Mouse (Mus musculus) gastrocnemius, postnatal 14 days (tissue): ENCODE measurements at regions not wholly inside any gene's neighbourhood (a gene's known extent, or its start where the extent isn't known, plus 50 kb on each side); places are given as distances from the start of the nearest gene placed in this dataset.

Experiments used
- DNase-seq: peaks from one replicate; pipeline ENCODE4 v3.0.0; 2021; ENCODE audit warnings: mixed read lengths
- intact Hi-C: fragments of 180-260 bp; cut with DNase I; formaldehyde crosslinking; loops from one replicate; pipeline ENCODE4 v1.15.1; 2025; ENCODE audit warnings: low total_unique reads

DNA sequence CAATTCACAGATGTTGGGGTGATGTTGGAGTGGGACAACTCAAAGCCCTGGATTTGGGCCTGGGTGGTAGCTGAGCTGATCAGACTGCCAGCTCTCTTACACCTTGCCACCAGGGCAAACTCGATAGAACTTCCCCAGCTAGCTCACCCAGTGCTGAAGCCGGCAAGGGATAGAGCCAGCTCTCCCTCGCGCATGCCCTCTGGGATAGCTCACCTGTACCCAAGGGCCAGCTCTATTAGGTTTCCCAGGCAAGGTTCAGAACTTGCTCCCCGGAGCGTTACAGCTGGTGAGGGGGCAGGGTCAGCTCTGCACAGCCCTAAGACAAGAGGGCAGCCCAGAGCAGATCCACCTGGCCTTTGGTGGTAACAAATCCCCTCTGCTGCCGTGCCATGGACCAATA, 54.1 kb upstream of the 1700012A03Rik start:
- no peak for DNase-seq
- intact Hi-C loops, result no loop called here

DNA sequence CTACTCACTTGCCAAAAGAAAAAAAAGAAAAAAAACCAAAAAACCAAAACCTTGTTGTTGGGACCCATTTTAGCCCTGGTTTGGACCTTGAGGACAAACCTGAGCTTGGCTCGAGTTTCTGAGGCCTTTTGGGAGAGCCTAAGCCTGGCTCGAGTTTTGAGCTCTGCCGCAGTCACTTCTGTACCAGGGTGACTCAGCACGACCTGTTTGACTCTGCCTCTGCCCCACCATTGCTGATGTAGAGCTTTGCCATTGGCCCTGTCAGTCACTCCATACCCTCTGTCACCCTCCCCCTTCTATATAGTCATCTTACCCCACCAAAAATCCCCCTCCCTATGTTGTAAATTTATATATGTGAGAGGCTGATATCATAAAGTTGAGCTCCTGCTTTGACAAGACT, 54.8 kb upstream of the 1700012A03Rik start:
- intact Hi-C loops, result no loop called here
- DNase-seq, result no peak

DNA sequence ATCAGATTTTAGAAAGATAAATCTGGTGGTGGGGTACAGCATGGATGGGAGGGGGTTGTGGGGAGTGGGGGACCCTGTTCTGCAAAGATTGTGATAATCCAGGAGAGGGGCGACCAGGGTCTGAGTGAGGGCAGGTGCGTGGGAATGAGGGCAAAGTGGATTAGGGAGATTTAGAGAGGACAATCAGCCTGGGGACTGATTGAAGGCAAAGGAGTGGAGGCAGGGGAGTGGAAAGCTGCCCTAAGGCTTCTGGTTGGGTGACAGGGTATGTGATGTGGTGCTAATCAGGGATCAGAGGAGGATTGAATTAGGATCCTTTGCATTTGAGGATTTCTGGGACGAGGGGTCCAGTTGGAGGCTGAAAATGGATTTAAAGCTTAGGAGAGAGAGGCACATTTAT, 64.3 kb upstream of the 1700012A03Rik start:
- intact Hi-C loops, result no loop called here
- no peak for DNase-seq

DNA sequence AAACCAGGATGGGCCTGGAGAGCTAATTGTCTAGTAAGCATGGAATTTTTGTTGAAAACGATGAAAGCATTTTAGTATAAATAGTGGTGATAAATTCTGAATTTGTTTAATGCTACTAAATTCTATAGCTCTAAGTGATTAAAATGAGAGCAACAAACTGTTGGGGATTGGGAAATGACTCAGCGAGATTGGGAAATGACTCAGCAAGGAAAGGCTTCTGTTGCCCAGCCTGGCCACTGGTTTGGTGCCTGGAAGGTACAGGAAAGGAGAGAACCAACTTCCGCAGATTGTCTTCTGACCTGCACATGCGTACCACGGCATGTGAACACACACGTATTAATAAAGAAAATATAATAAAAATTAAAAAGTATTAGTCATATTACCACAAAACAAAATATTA, 73.3 kb upstream of the 1700012A03Rik start:
- intact Hi-C loops, result no loop called here
- no peak for DNase-seq

- intact Hi-C loops, result no loop called here
Measured at GRCm38 (mm10) chr6:31948063-31948481, 102.0 kb upstream of the 1700012A03Rik start.

DNA sequence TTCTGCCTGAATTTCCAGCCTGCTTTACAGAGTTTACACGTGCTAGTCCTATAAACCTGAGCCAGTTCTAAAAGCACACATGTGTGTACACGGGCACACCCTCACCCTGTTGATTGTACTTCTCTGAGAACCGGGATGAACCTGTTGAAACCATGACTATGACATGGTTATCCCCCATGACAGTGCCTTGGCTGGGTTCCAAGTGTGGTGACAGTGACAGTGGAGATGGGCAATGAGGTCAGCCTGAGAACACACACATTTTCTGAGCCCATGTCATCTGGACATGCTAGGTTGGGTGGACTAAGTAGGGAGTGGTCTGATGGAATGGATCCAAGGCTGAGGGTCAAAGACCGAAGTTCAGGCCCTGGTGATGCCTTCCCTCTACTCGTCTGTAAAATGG, 103.5 kb upstream of the 1700012A03Rik start:
- intact Hi-C loops, result no loop called here
- no peak for DNase-seq

More at GRCm38 (mm10) chr6:31948063-31948481, 102.0 kb upstream of the 1700012A03Rik start:
- DNase-seq, result no peak

- DNase-seq, result no peak
- intact Hi-C loops, result no loop called here
Measured at GRCm38 (mm10) chr6:31945347-31945746, 104.7 kb upstream of the 1700012A03Rik start.

DNA sequence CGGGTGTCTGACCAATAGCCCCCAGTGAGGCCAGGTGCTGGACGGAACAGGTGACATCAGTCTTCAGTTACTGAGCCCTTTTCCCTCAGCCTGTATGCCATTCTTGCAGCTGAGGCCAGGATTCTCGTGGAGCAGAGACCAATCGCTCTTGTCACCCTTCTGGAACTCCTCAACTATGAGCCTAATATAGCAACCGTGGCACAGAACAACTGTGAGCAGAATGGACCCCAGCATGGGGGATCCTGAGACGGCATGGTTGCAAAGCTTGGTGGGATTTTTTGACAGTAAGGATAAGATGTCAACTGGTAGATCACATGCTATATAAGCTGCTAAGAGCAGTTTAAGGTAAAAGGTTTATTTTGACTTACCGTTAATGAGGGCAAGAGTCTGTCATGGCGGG, 105.5 kb upstream of the 1700012A03Rik start:
- no peak for DNase-seq
- intact Hi-C loops, result no loop called here

DNA sequence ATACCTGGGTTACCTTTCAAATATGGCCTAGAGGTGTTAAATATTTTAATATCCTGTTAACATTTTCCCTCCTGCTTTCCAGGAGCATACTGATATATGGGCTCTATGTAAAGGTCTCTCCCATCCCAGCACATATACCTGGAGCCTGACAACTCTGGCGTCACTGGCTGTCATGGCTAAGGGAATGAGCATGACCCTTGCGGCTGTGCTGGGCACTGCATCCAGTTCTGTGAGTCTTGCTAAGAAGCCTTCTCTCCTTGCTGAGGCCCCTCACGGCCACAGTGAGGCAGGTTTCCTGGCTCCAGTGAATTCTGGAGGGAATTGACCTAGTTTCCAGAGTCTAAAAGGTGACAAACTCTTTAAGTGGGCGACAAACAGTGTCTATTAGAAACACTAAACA, 107.3 kb upstream of the 1700012A03Rik start:
- no peak for DNase-seq
- intact Hi-C loops, result no loop called here

GRCm38 (mm10) chr6:31938216-31938814, 111.7 kb upstream of the 1700012A03Rik start:
- peak; percentile 72 for DNase-seq

DNA sequence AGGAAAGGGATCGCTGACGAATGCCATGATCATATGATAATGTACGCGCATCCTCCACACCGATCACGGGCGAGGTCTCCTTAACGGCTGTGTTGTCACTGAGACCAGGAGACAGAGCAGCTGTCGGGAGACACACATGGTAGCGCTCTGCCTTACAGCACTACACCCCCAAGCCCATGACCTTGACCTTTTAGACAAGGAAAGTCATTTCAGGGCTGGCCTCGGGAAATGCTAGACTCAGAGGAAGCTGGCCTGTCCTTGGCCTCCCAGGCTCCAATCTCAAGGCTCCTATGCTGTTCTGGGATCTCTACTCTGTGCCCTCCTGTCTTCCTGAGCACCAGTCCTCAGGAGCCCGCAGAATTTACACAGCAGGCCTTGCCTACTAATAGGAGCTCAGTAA, 112.9 kb upstream of the 1700012A03Rik start:
- DNase-seq, result no peak
- intact Hi-C loops, result loop anchor here (5.0 kb wide), 2 partner anchors 380 to 655 kb away; no protein-coding TSS in a partner anchor

More at GRCm38 (mm10) chr6:31938216-31938814, 111.7 kb upstream of the 1700012A03Rik start:
- intact Hi-C loops, result loop anchor here (5.0 kb wide), 2 partner anchors 379 to 654 kb away; no protein-coding TSS in a partner anchor

GRCm38 (mm10) chr6:31934826-31935225, 115.2 kb upstream of the 1700012A03Rik start:
- intact Hi-C loops, result loop anchor here (5.0 kb wide), 2 partner anchors 382 to 657 kb away; no protein-coding TSS in a partner anchor
- no peak for DNase-seq

DNA sequence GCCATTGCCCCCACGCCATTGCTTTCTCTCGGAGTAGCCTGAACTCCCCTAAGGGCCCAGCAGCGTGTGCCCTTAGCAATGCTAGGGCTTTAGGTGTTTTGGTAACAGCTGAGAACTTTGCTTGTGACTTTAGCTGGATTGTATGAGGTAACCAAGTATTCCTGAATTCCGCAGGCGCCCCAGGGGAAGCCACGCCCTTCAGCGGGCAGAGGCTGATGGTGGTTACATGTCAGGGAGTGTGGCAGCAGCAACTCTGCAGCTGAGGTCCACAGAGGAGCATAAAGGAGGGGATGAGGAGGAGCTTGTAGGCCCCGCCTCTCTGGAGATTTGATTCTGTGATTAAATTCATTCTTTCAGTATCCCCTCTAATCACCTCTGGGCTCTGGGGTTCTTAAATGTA, 116.1 kb upstream of the 1700012A03Rik start:
- intact Hi-C loops, result no loop called here
- DNase-seq, result no peak

DNA sequence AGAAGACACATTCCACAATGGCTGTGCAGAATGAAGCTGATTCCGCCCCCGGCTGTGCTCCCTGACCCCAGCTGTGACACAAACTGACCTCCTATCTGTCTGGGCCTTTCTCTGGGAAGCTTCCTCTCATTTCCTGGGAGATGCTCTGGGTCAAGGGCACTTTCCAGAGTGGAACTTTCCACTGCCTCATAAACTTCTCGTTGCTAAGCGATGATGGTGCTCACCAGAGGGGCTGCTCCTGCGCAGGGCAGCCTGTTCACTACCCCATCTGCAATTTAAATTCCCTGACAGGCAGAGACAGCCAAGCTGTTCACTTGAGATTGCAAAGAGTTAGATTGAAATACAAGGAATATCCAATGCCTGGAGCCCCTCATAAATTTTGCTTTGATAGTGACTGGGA, 116.7 kb upstream of the 1700012A03Rik start:
- DNase-seq, result no peak
- intact Hi-C loops, result no loop called here

DNA sequence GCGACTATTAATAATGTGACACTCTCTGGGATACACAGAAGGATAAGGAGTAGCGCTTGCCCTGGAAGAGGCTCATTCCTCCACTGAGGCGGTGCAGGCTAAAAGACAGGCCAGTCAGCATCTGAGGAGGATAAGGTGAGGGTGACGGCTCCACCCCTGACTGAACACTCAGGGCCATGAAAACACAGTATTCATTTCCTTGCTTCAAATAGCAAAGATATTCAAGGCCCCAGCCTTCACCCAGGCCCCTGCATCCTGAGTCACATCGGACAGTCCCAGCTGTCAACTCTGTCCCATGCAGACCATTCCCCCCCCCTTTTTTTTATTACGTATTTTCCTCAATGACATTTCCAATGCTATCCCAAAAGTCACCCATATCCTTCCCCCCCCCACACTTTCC, 118.9 kb upstream of the 1700012A03Rik start:
- DNase-seq, result no peak
- intact Hi-C loops, result no loop called here

DNA sequence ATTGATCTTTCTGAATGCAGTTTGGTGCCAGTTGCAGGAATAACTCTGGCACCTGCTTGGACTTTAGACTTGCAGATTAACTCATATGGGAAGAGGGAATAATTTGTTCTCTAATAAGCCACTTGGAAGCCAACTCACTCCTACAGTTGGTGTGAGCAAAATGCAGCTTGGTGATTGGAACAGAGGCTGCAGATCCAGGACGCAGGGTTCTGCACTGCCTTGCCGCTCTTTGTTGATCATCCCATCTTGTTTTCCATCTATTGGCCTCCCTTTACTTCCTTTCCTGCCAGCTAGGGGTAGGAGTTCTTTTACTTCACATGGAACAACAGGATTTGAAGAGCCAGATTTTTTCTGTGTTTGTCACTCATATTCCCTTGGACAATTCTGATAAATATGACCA, 120.9 kb upstream of the 1700012A03Rik start:
- no peak for DNase-seq
- intact Hi-C loops, result no loop called here

- peak; percentile 66 for DNase-seq
- intact Hi-C loops, result no loop called here
Measured at GRCm38 (mm10) chr6:31927181-31927580, 122.9 kb upstream of the 1700012A03Rik start.

GRCm38 (mm10) chr6:31924669-31925046, 125.4 kb upstream of the 1700012A03Rik start:
- intact Hi-C loops, result no loop called here
- DNase-seq, result no peak

GRCm38 (mm10) chr6:31923951-31924668, 125.9 kb upstream of the 1700012A03Rik start:
- intact Hi-C loops, result no loop called here
- no peak for DNase-seq

DNA sequence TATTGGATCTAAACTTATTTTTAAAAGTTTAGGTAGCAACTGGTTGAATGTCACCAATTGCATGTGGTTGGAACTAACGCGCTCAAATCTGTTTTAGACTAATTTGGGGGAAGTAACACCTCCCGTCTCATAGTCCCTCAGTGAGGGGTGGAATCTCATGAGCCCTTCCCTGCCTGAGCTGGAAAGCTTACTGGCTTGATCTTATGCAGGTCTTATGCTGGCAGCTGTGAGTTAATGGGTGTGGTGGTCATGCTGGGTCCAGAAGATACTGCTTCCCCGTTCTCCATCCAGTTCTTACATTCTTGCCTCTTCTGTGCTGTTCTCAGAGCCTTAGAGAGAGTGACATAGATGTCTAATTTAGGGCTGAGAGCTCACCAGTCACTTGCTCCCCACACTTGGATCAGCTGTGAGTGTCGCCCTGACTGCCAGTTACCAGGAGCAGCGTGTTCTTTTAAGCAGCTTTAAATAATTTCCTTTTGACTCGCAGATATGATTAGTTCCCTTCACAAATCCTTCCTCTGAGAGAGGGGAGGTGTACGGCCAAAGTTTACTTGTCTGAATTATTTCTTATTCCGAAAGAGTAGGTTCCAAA, 128.4 kb upstream of the 1700012A03Rik start:
- intact Hi-C loops, result no loop called here
- no peak for DNase-seq
